Mouse (Mus musculus) midbrain, embryonic 15.5 days (tissue): Measurements from ENCODE around the gene Eprs. TPM values are rescaled to one million over a fixed set of nuclear protein-coding genes. Genes with fewer than 3 reads are reported as not detected.

Experiments
- ATAC-seq: fragments of 200-750 bp; cut with Nextera tagmentation; replicated peaks from 2 replicates; pipeline ENCODE4 v1.8.0; 2017; ENCODE audit warnings: moderate TSS enrichment
- H3K27ac ChIP-seq: fragments of 300-500 bp; sonication (generic); 2 replicates; pipeline ENCODE4 v1.5.1; 2015; ENCODE audit warnings: mild to moderate bottlenecking, inconsistent platforms
- H3K27me3 ChIP-seq: fragments of 300-500 bp; sonication (generic); replicated peaks from 2 replicates; pipeline ENCODE4 v1.6.1; 2015; ENCODE audit warnings: inconsistent platforms
- H3K36me3 ChIP-seq: fragments of 300-500 bp; sonication (generic); replicated peaks from 2 replicates; pipeline ENCODE4 v1.6.1; 2015; ENCODE audit warnings: inconsistent platforms
- H3K4me1 ChIP-seq: fragments of 300-500 bp; sonication (generic); 2 replicates; pipeline ENCODE4 v1.6.1; 2015; ENCODE audit warnings: inconsistent platforms
- H3K4me2 ChIP-seq: fragments of 300-500 bp; sonication (generic); 2 replicates; pipeline ENCODE4 v1.6.1; 2015; ENCODE audit warnings: inconsistent platforms, mild to moderate bottlenecking, moderate library complexity
- H3K4me3 ChIP-seq: fragments of 300-500 bp; sonication (generic); 2 replicates; pipeline ENCODE4 v1.5.1; 2015; ENCODE audit warnings: mild to moderate bottlenecking, inconsistent platforms
- H3K9ac ChIP-seq: fragments of 300-500 bp; sonication (generic); 2 replicates; pipeline ENCODE4 v1.6.1; 2015; ENCODE audit warnings: mild to moderate bottlenecking, inconsistent platforms
- H3K9me3 ChIP-seq: fragments of 300-500 bp; sonication (generic); 2 replicates; pipeline ENCODE4 v1.6.1; 2016; ENCODE audit warnings: inconsistent platforms
- WGBS: fragments of 180-500 bp; shearing (Covaris S2); methylation state at CpG from one replicate; pipeline ENCODE4 v1.1.7; 2015; ENCODE audit warnings: mixed read lengths; 5-methylcytosine and 5-hydroxymethylcytosine counted together
- microRNA counts: library from miRNA; unstranded; fragments of <30 nt; microRNA quantifications from one replicate; lab custom pipeline; 2016
- microRNA-seq: library from miRNA; unstranded; fragments of <30 nt; microRNA quantifications from one replicate; pipeline ENCODE4, GENCODE M21; 2016
- polyA plus RNA-seq: library from polyadenylated mRNA; unstranded; fragments of >200 nt; fragmentation: Nextera tagmentation; extraction: Ambion mirVana; gene quantifications from 2 replicates; pipeline ENCODE4 v1.2.1, GENCODE M21; 2015

Eprs gene
- polyA plus RNA-seq, 1 experiment from 2014 or later = 137 TPM

DNA sequence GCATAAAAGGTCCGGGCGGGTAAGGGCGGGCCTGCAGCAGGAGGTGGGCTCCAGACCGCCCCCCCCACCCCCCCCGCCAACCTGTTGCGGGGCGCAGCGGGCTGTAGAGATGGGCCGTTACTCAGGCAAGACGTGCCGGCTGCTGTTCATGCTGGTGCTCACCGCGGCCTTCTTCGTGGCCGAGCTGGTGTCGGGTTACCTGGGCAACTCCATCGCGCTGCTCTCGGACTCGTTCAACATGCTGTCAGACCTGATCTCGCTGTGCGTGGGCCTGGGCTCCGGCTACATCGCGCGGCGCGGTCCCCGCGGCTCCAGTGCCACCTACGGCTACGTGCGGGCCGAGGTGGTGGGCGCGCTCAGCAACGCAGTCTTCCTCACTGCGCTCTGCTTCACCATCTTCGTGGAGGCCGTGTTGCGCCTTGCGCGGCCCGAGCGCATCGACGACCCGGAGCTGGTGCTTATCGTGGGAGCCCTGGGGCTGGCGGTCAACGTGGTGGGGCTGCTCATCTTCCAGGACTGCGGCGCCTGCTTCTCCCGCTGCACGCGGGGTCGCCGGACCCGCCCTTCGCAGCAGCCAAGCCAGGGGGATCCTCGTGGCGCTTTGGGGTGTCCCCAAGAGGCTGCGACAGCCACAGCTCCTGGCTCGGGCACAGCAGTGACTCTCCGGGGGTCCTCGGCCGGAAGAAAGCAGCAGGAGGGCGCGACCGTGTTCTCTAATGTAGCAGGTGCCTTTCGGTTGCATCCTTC lies 92.3 kb downstream of the Eprs start:
- peak overlapping the region; percentile 88 for H3K4me2 ChIP-seq
- H3K4me1 ChIP-seq = peaks cover 9% of the 10 kb centered on the region; the same call in 1 of the 2 replicates
- under 1% methylated on average over 71 of the region's 71 CpGs for whole genome bisulfite sequencing

DNA sequence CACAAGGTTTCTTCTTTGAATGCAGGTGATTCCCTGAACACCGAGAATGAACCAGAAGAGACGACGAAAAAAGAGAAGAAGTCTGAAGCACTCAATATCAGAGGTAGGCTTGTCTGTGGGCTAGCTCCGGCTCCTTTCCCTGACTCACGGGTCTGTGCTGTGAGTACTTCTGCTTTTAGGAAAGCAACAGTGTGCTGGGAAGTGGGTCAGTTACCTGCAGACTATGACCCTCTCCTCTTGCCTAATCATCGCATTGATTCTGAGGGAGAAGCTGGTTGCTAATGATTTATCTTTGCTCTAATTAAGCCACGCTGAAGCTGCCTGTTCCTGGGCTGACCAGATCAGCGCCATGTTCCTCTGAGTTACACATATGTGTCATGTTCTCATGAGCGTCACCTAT lies 93.5 kb downstream of the Eprs start:
- H3K27ac ChIP-seq = no peak overlapping the region
- H3K4me3 ChIP-seq = peak overlapping the region; percentile 54
- ATAC-seq = no peak
- H3K9ac ChIP-seq = no peak overlapping the region; the same call in 1 of the 2 replicates
- H3K9me3 ChIP-seq = no peaks in the 10 kb centered on the region
- H3K36me3 ChIP-seq = no peaks in the 10 kb centered on the region
- peak overlapping the region; percentile 88 for H3K4me2 ChIP-seq
- 90% methylated on average over 9 of the region's 9 CpGs for WGBS
- H3K4me1 ChIP-seq = peaks cover 9% of the 10 kb centered on the region
- peaks cover 12% of the 10 kb centered on the region; the same call in 1 of the 2 replicates for H3K27me3 ChIP-seq

More for the DNA sequence above, 92.3 kb downstream of the Eprs start:
- Histone ChIP-seq H3K27me3 (peaks cover 12% of the 10 kb centered on the region; the same call in 1 of the 2 replicates), H3K27ac (peak overlapping the region; percentile 59), H3K4me3 (peak overlapping the region; percentile 54), H3K36me3 (no peaks in the 10 kb centered on the region), H3K9me3 (no peaks in the 10 kb centered on the region), H3K9ac (peak overlapping the region; percentile 66)
- peak; percentile 86 for ATAC-seq

DNA sequence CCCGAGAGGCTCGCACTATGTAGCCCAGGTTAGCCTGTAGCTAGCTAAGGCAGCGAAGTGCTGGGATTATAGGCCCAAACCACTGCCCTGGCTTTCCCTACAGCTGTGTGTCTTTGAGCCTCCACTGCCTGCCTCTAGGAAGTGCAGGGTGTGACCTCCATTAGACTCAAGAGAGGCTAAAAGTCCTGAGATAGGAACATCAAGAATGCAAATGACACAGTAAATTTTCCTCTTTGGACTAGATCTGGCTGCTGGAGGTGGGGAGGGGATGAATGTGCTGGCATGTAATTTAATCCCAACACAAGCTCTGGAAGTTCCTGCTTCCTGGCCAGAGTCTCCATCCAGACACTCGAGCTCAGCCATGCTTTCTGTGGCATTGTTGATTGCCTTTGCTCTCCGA lies 97.3 kb downstream of the Eprs start:
- H3K4me1 ChIP-seq = peaks cover 5% of the 10 kb centered on the region; the same call in 1 of the 2 replicates
- ATAC-seq = no peak
- H3K27ac ChIP-seq = no peak overlapping the region
- WGBS = 90% methylated on average over 5 of the region's 5 CpGs
- no peaks in the 10 kb centered on the region for H3K9me3 ChIP-seq
- no peak overlapping the region for H3K9ac ChIP-seq
- no peak overlapping the region for H3K4me2 ChIP-seq
- 0 out of 2 replicates have a peak, but pooled peaks cover 7% of the 10 kb centered on the region for H3K36me3 ChIP-seq
- no peak overlapping the region for H3K4me3 ChIP-seq
- H3K27me3 ChIP-seq = peaks cover 12% of the 10 kb centered on the region; the same call in 1 of the 2 replicates

DNA sequence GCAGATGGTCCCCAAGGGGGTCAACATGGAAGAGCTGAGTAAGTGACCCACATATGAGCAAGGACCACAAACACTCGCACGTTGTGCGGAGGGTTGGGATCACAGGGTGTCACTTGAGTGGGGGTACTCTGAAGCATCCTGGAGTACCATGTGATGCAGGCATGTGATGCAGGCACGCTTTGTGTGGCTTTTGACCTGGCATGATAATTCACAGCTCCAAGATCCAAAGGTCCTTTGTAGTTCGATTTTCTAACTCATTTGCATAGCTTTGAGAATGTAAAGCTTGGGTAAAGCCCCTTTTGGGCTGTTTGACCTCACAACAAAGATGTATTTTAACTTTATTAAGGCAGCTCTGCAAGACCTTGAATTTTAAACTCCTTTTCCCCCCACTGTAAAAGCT lies 100.0 kb downstream of the Eprs start:
- Histone ChIP-seq H3K9me3 (no peaks in the 10 kb centered on the region), H3K4me1 (no peaks in the 10 kb centered on the region; the same call in 1 of the 2 replicates), H3K27ac (no peak overlapping the region), H3K27me3 (no peaks in the 10 kb centered on the region), H3K36me3 (0 out of 2 replicates have a peak, but pooled peaks cover 7% of the 10 kb centered on the region), H3K4me2 (no peak overlapping the region), H3K9ac (no peak overlapping the region), H3K4me3 (no peak overlapping the region)
- no peak for ATAC-seq
- WGBS = 71% methylated on average over 5 of the region's 5 CpGs

DNA sequence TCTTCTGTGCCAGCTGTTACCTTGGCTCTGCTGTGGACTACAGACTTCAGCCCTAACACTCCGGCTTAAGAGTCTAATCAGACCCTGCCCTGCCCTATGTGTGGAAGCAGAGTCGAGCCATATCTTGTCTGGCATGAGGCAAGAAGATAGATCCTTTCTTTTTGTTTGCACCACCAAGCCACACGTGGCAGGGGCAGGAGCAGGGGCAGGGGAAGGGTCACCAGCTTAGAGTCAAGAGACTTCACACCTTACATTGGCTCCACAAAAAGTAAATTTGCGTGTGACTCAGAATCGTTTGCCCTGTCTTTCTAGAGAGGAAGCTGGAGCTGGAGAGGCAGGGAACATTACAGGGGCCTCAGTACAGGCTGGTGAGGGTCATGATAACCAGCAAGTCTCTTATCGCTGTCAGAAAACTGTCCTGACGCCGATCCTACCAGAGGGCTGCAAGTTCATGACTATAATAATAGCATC lies 106.7 kb downstream of the Eprs start:
- H3K4me3 ChIP-seq = no peak overlapping the region
- H3K4me1 ChIP-seq = no peaks in the 10 kb centered on the region
- no peak overlapping the region for H3K4me2 ChIP-seq
- 78% methylated on average over 8 of the region's 8 CpGs for WGBS
- H3K27ac ChIP-seq = no peak overlapping the region
- no peaks in the 10 kb centered on the region for H3K27me3 ChIP-seq
- no peak overlapping the region for H3K9ac ChIP-seq
- H3K36me3 ChIP-seq = 0 out of 2 replicates have a peak, but pooled peaks cover 1% of the 10 kb centered on the region
- H3K9me3 ChIP-seq = no peaks in the 10 kb centered on the region
- no peak for ATAC-seq

DNA sequence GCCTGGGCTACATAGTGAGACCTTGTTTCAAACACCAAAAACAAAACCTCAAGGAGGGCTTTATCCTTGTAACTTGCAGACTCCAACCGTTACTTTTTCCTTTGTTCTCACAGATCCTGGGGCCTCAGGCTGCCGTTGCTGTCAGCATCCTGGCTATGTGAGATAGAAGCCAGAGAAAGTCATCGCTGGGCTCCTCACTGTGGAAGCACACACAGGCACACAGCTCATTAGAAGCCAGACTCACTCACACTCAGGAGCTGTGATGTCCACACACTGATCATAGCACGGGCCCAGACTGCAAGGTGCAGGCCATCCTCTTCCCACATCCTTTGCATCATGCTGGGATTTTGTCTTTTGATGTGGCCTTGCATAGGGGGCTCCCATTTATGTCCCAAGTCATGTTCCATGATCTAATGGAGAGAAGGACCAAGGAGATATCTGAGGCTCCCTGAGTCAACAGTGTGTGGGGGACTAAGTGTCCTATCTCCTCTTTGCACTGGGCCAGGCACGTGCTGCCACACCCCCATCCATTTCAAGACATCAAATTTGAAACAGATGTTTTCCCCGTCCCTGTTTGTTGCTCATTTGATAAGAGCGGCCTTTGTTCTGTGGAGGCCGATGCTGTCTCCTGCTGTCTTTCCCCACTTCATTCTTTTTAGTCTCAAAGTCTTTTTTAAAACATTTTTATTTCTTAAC lies 109.3 kb downstream of the Eprs start:
- whole genome bisulfite sequencing = 60% methylated on average over 8 of the region's 8 CpGs
- Histone ChIP-seq H3K4me1 (no peaks in the 10 kb centered on the region), H3K4me2 (no peak overlapping the region), H3K27ac (no peak overlapping the region), H3K9me3 (no peaks in the 10 kb centered on the region), H3K27me3 (no peaks in the 10 kb centered on the region), H3K9ac (no peak overlapping the region), H3K4me3 (no peak overlapping the region), H3K36me3 (no peaks in the 10 kb centered on the region)
- ATAC-seq = no peak

DNA sequence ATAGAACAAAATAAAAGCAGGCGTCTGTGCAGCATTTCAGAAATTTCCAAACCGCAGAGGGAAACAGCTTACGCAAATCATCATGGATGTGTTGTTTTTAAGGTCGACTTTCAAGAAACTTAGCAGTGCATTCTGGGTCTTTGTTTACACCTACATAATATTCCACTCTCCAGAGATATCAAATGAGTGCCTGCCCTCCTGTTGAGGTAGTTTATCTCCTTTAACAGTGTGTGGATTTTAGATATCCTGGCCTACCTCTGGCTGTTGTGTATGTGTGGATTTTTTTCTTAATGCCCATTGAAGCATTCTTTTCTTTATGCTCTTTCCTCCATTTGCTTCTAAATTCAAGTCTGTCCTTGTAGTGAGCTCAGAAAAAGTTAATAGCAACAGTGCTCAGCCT lies 109.9 kb downstream of the Eprs start:
- WGBS = 89% methylated on average over 4 of the region's 4 CpGs
- no peak for ATAC-seq

DNA sequence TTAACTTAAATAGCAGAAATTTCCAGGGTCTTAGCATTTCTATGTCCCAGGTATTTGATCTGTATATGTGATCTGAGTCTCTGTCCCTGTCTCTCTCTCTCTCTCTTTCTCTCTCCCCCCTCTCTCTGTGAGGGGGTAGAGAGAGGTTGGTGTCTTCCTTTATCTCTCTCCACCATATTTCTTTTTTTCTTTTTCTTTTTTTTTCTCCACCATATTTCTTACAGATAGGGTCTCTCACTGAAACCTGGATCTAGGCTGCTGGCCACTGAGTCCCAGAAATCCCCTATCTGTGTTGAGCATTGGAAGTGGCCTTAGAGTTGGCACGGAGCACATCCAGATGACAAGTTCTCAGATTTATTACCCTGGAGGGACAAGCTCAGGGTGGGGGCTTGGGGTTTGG lies 110.6 kb downstream of the Eprs start:
- Histone ChIP-seq H3K4me2 (no peak overlapping the region), H3K9me3 (no peaks in the 10 kb centered on the region), H3K36me3 (no peaks in the 10 kb centered on the region), H3K4me1 (no peaks in the 10 kb centered on the region), H3K4me3 (no peak overlapping the region), H3K9ac (no peak overlapping the region), H3K27ac (no peak overlapping the region), H3K27me3 (no peaks in the 10 kb centered on the region)
- 96% methylated on average over 1 of the region's 1 CpGs for WGBS
- no peak for ATAC-seq

More for the DNA sequence above, 109.9 kb downstream of the Eprs start:
- H3K4me1 ChIP-seq = no peaks in the 10 kb centered on the region
- no peaks in the 10 kb centered on the region for H3K9me3 ChIP-seq
- H3K27ac ChIP-seq = no peak overlapping the region
- H3K27me3 ChIP-seq = no peaks in the 10 kb centered on the region
- no peaks in the 10 kb centered on the region for H3K36me3 ChIP-seq
- H3K4me3 ChIP-seq = no peak overlapping the region
- H3K9ac ChIP-seq = no peak overlapping the region
- H3K4me2 ChIP-seq = no peak overlapping the region

MicroRNA genes within 50 kb of the gene (microRNA counts, 519-probe panel; counts per million panel counts)
- microRNA mmu-miR-194 (lab: Ali Mortazavi, UCI) = 2,366 counts per million, percentile 41 among the panel's probes with 10 or more counts

Small RNAs within 50 kb of the gene (microRNA-seq; reads per million reads assigned to microRNA genes)
- gene Mir194-1 = 1.8 reads per million, percentile 2 among the genes with 10 or more reads in this experiment
- 4.4 reads per million, percentile 22 among the genes with 10 or more reads in this experiment for gene Mir215

Other genes with a start within 250 kb of the Eprs start
- 25.0 and 26.9 TPM in 2 replicates for gene Rab3gap2, start 158.9 kb upstream of the Eprs start, polyA plus RNA-seq
- 18.3 and 20.2 TPM in 2 replicates for gene Iars2, start 33.6 kb upstream of the Eprs start, polyA plus RNA-seq
- 46.2 and 48.0 TPM in 2 replicates for gene Bpnt1, start 30.9 kb upstream of the Eprs start, polyA plus RNA-seq
- 5.9 and 6.9 TPM in 2 replicates for gene Slc30a10, start 91.8 kb downstream of the Eprs start, polyA plus RNA-seq